Mouse (Mus musculus) heart, postnatal 0 days (tissue): ENCODE results near the gene Itgb3. TPM values are rescaled to one million over a fixed set of nuclear protein-coding genes. Genes with fewer than 3 reads are reported as not detected.

ENCODE experiments used
- ATAC-seq: fragments of 200-750 bp; cut with Nextera tagmentation; 2 replicates; pipeline ENCODE4 v1.8.0; 2017; ENCODE audit warnings: low read depth, moderate number of reproducible peaks, moderate library complexity; ENCODE audit not compliant: insufficient read depth
- DNase-seq: peaks from one replicate; pipeline ENCODE4 v3.0.0-alpha.2; 2016; ENCODE audit warnings: low spot score
- H3K27ac ChIP-seq: fragments of 300-500 bp; sonication (generic); 2 replicates; pipeline ENCODE4 v1.5.1; 2014; ENCODE audit warnings: low read depth, mild to moderate bottlenecking
- H3K27me3 ChIP-seq: fragments of 300-500 bp; sonication (generic); 2 replicates; pipeline ENCODE4 v1.6.1; 2014; ENCODE audit warnings: low read length, mixed read lengths; ENCODE audit not compliant: control insufficient read depth, insufficient read depth
- H3K36me3 ChIP-seq: fragments of 300-500 bp; sonication (generic); replicated peaks from 2 replicates; pipeline ENCODE4 v1.6.1; 2014; ENCODE audit warnings: low read length, mixed read lengths; ENCODE audit not compliant: control insufficient read depth, insufficient read depth
- H3K4me1 ChIP-seq: fragments of 300-500 bp; sonication (generic); 2 replicates; pipeline ENCODE4 v1.6.1; 2014; ENCODE audit warnings: antibody characterized with exemption; ENCODE audit not compliant: control insufficient read depth, insufficient read depth
- H3K4me2 ChIP-seq: fragments of 300-500 bp; sonication (generic); 2 replicates; pipeline ENCODE4 v1.6.1; 2014; ENCODE audit warnings: low read depth, mild to moderate bottlenecking, low read length, moderate library complexity
- H3K4me3 ChIP-seq: fragments of 300-500 bp; sonication (generic); 2 replicates; pipeline ENCODE4 v1.5.1; 2014; ENCODE audit warnings: low read depth, low read length
- H3K9ac ChIP-seq: fragments of 300-500 bp; sonication (generic); replicated peaks from 2 replicates; pipeline ENCODE4 v1.6.1; 2014; ENCODE audit warnings: low read depth, low read length, mixed read lengths
- H3K9me3 ChIP-seq: fragments of 300-500 bp; sonication (generic); replicated peaks from 2 replicates; pipeline ENCODE4 v1.6.1; 2016; ENCODE audit warnings: low read length; ENCODE audit not compliant: control insufficient read depth
- CTCF ChIP-seq: IDR thresholded peaks from 2 replicates; pipeline ENCODE4 v1.5.1; 2016; ENCODE audit warnings: antibody characterized with exemption, control low read depth, low read depth
- EP300 ChIP-seq: IDR thresholded peaks from 2 replicates; pipeline ENCODE4 v1.6.1; 2016; ENCODE audit warnings: antibody characterized with exemption, low read depth
- WGBS: fragments of 180-500 bp; shearing (Covaris S2); extraction: QIAGEN DNeasy Blood & Tissue Kit; methylation state at CpG from one replicate; pipeline ENCODE4 v1.1.7; 2014; 5-methylcytosine and 5-hydroxymethylcytosine counted together
- polyA plus RNA-seq: library from polyadenylated mRNA; unstranded; fragments of >200 nt; fragmentation: Nextera tagmentation; extraction: Ambion mirVana; gene quantifications from 2 replicates; pipeline ENCODE4 v1.2.1, GENCODE M21; 2015
- total RNA-seq: library from RNA; depleted of rRNA; stranded (reverse); fragments of >200 nt; gene quantifications from 2 replicates; pipeline ENCODE4 v1.2.3, GENCODE M21; 2014; ENCODE audit warnings: low replicate concordance

The Itgb3 gene
- total and polyA plus RNA-seq, 2 experiments from 2014 or later, result 1.6 to 16.4 TPM

DNA sequence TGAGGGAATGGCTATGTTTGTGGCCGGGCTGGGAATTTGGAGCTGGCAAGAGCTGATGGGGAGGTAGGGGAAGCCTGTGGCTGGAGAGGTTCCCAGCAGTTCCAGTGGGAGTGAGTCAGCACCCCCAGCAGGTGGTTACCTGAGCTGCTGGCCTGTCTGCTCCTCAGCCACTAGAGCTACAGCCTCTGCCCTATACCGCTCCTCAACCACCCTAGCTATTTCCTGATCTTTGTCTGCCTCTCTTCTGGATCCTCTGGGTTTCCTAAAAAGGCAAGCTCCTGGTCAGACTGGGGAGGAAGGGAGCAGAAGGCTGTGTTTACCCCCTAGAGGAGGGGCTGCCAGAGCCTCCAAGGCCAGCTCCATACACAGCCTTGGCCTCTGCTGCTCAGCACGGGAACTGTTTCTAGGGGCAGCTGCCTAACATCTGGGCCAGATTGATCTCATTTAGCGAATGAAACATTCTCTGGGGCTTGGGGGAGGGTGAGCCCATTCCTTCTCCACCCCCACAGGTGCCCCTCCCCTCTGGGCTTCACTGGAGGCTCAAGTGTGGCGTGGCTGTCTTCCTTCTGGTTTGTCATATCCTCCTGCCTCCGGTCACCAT, 17.1 kb downstream of the Itgb3 start:
- ATAC-seq (peak; percentile 53), DNase-seq (no peak)
- no peaks in the 10 kb centered on the region for H3K27me3 ChIP-seq
- H3K4me2 ChIP-seq, result no peak overlapping the region
- H3K27ac ChIP-seq, result peak overlapping the region; percentile 66
- peaks cover 12% of the 10 kb centered on the region for H3K4me1 ChIP-seq
- no peak overlapping the region for H3K4me3 ChIP-seq
- no peaks in the 10 kb centered on the region for H3K36me3 ChIP-seq
- 34% methylated on average over 6 of the region's 6 CpGs for WGBS
- no peaks in the 10 kb centered on the region for H3K9me3 ChIP-seq
- H3K9ac ChIP-seq, result no peak overlapping the region
- TF ChIP-seq CTCF, result no peak
- TF ChIP-seq EP300, result no peak

DNA sequence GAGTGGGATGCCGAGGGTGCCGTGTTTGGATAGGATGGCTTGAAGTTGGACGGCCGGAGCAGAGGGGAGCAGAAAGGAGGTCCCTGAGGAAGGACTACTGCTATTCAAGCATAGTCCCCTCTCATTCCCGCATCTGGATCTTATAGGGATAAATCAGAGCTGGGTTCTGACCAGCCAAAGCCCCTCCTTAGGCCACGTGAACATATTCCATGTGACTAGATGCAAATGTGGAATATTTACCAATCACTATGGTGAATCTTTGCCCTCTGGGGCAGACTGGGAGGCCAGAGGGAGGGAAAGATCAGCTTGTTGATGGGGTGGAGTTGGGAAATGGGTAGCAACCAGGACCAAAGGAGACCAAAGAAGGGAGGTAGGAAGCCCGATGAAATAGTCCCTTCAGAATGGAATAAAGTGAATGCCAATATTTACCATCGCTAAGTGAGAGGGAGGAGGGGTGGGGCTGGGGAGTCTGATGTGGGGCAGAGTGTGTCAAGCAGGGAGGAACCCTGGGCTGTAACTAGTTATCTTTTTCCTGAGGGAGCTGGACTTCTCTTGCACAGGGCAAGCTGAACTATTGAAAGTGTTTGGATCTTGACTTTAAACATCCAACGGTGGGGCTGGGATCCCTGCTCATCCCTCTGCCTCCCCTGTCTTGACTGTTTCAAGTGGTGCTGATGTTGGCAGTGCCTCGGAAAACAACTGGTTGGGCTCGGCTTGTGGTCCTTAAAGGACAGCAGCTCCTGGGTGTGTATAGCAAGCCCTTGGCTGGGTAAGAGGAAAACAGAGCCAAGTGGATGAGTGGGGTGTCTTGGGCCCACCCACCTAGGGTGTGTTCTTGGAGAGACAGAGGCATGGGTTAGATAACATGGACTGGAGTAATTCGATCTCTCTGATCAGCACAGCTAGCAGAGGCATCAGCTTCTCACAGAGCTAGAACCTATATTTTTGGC, 17.9 kb downstream of the Itgb3 start:
- Histone ChIP-seq H3K27ac (peak overlapping the region; percentile 66), H3K36me3 (no peaks in the 10 kb centered on the region), H3K4me3 (no peak overlapping the region), H3K9ac (no peak overlapping the region), H3K4me2 (no peak overlapping the region), H3K4me1 (peaks cover 12% of the 10 kb centered on the region), H3K9me3 (no peaks in the 10 kb centered on the region), H3K27me3 (no peaks in the 10 kb centered on the region)
- TF ChIP-seq EP300, result no peak
- no peak for TF ChIP-seq CTCF
- peak; percentile 78 for DNase-seq
- ATAC-seq, result peak; percentile 77
- WGBS, result 34% methylated on average over 12 of the region's 12 CpGs

GRCm38 (mm10) chr11:104626635-104627034, 18.8 kb downstream of the Itgb3 start:
- no peak for TF ChIP-seq EP300
- TF ChIP-seq CTCF, result no peak
- H3K9ac ChIP-seq, result no peak overlapping the region
- no peak overlapping the region for H3K27ac ChIP-seq
- DNase-seq (no peak), ATAC-seq (no peak)
- H3K36me3 ChIP-seq, result no peaks in the 10 kb centered on the region
- H3K4me2 ChIP-seq, result no peak overlapping the region
- peaks cover 12% of the 10 kb centered on the region for H3K4me1 ChIP-seq
- H3K9me3 ChIP-seq, result no peaks in the 10 kb centered on the region
- no peak overlapping the region for H3K4me3 ChIP-seq
- no peaks in the 10 kb centered on the region for H3K27me3 ChIP-seq

GRCm38 (mm10) chr11:104627616-104628301, 20.0 kb downstream of the Itgb3 start:
- H3K4me3 ChIP-seq, result no peak overlapping the region
- WGBS, result 52% methylated on average over 11 of the region's 11 CpGs
- H3K27me3 ChIP-seq, result no peaks in the 10 kb centered on the region
- DNase-seq (no peak), ATAC-seq (0 out of 2 replicates have a peak, but pooled peaks have one; percentile 6)
- TF ChIP-seq CTCF (no peak), EP300 (no peak)
- H3K27ac ChIP-seq, result peak overlapping the region; percentile 59
- no peaks in the 10 kb centered on the region for H3K9me3 ChIP-seq
- H3K9ac ChIP-seq, result no peak overlapping the region
- H3K4me1 ChIP-seq, result peaks cover 12% of the 10 kb centered on the region
- no peaks in the 10 kb centered on the region for H3K36me3 ChIP-seq
- H3K4me2 ChIP-seq, result no peak overlapping the region

DNA sequence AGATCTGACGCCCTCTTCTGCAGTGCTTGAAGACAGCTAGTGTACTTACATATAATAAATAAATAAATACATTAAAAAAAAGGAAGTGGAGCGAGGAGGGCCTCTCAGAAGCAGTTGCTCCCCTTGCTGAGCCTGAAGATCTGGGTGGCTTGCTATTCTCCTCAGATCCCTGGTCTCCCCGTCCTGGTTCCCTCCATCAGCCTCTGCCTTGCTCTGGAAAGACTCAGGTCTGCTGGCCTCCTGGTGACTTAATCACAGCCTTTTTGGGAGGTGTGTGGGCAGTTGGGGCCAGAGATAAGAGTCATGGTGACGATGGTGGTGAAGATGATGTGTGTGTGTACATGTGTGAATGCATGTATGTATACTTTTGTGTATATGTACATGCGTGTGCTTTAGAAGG, 20.8 kb downstream of the Itgb3 start:
- no peak overlapping the region for H3K4me3 ChIP-seq
- H3K27ac ChIP-seq, result no peak overlapping the region
- peaks cover 12% of the 10 kb centered on the region for H3K4me1 ChIP-seq
- no peak for ATAC-seq
- H3K9ac ChIP-seq, result no peak overlapping the region
- no peak overlapping the region for H3K4me2 ChIP-seq
- no peak for TF ChIP-seq CTCF
- TF ChIP-seq EP300, result no peak
- no peaks in the 10 kb centered on the region for H3K36me3 ChIP-seq
- no peaks in the 10 kb centered on the region for H3K9me3 ChIP-seq
- H3K27me3 ChIP-seq, result no peaks in the 10 kb centered on the region
- 76% methylated on average over 5 of the region's 5 CpGs for WGBS
- no peak for DNase-seq
